8 mouse cellular contexts compared by ENCODE assay signal in genomic region chr13:3670039-3670438, GRCm38 (mm10). TPM values are rescaled to one million over a fixed set of nuclear protein-coding genes. Genes with fewer than 3 reads are reported as not detected.
DNase-seq lines count a peak whose midpoint lies in the region; ATAC-seq lines count a peak whose summit lies in the region.
"Had no signal": no experiment of that assay in that cellular context is flagged by ENCODE, and none has a peak within 500 bp of the region (broad histone marks: within the 10 kb centered on the region; RNA-seq: fewer than 3 reads in every experiment).

No protein-coding gene starts in this region.

- no peaks in the 10 kb centered on the region for H3K27me3 ChIP-seq in liver, embryonic 11.5 days (replicated peaks; ENCODE audit: control insufficient read depth, insufficient read depth, low read length)

- ATAC-seq in liver, embryonic 11.5 days (replicated peaks; ENCODE audit: low FRiP score), result peak; percentile 66
- ATAC-seq: hindbrain, postnatal 0 days had no signal

- WGBS in liver, embryonic 11.5 days, result 55% methylated on average over 1 of the region's 1 CpGs

- peaks cover 5% of the 10 kb centered on the region for H3K4me1 ChIP-seq in liver, embryonic 11.5 days (replicated peaks; ENCODE audit: control insufficient read depth, insufficient read depth, low read length)

- peak; percentile 93 for DNase-seq in adipocyte (ENCODE audit: low spot score)
- DNase-seq in embryo, embryonic 10 days (ENCODE audit: low spot score), result peak; percentile 67
- peak; percentile 13 to 22 for DNase-seq in heart, postnatal 36 days
- no peak for DNase-seq in liver, embryonic 11.5 days (ENCODE audit: low spot score)
- no peak for DNase-seq in thymus, postnatal 25 days
- DNase-seq in thymus, postnatal 36 days, result no peak
- DNase-seq in left cerebral cortex, postnatal 25 days (ENCODE audit: low spot score in 2 of 2), result no peak

- intact Hi-C loops in heart, postnatal 36 days (cut with DNase I), result no loop called here
- intact Hi-C loops in left cerebral cortex, postnatal 25 days (cut with DNase I), result no loop called here

- H3K4me2 ChIP-seq in liver, embryonic 11.5 days, result no peak overlapping the region

- H3K36me3 ChIP-seq in liver, embryonic 11.5 days (ENCODE audit: control insufficient read depth, insufficient read depth, low read length), result no peaks in the 10 kb centered on the region

- H3K9ac ChIP-seq in liver, embryonic 11.5 days (ENCODE audit: low read depth, low read length), result no peak overlapping the region

- no peaks in the 10 kb centered on the region for H3K9me3 ChIP-seq in liver, embryonic 11.5 days (ENCODE audit: control insufficient read depth, low read length)

- peak overlapping the region; percentile 48 for H3K27ac ChIP-seq in liver, embryonic 11.5 days (ENCODE audit: low read depth, low read length)
- H3K27ac ChIP-seq: hindbrain, postnatal 0 days had no signal

- H3K4me3 ChIP-seq in liver, embryonic 11.5 days (ENCODE audit: low read depth, low read length), result no peak overlapping the region

RNA-seq across cellular contexts. Expression of gene Asb13, which starts 36.2 kb away (rescaled TPM):
- total RNA-seq in heart, postnatal 36 days (2021), result 1 to 10 TPM; 7.3 to 8.7 TPM
- 4.7 and 4.9 TPM in 2 replicates for polyA plus RNA-seq in liver, embryonic 11.5 days (2014; fragmentation: Nextera tagmentation; extraction: Ambion mirVana)
- total RNA-seq in left cerebral cortex, postnatal 25 days (2021), result 10 to 100 TPM; 39.3 to 40.5 TPM

RNA-seq across cellular contexts. Expression of gene Fam208b, which starts 59.1 kb away (rescaled TPM):
- total RNA-seq in heart, postnatal 36 days (2021), result 10 to 100 TPM; 10.2 to 15.2 TPM
- 10.8 and 14.5 TPM in 2 replicates for polyA plus RNA-seq in liver, embryonic 11.5 days (2014; fragmentation: Nextera tagmentation; extraction: Ambion mirVana)
- 10 to 100 TPM; 24.7 to 30.1 TPM for total RNA-seq in left cerebral cortex, postnatal 25 days (2021)

Comparison
In these comparisons a context has a peak if more than half of its experiments do, and no peak if none do; other contexts are left out.
1. DNase-seq: peak in adipocyte (single experiment), embryo, embryonic 10 days (single experiment) and heart, postnatal 36 days (2 of 2); none in liver, embryonic 11.5 days (single experiment), thymus, postnatal 25 days (single experiment), thymus, postnatal 36 days (0 of 2) and left cerebral cortex, postnatal 25 days (0 of 2).
2. RNA of gene Asb13, which starts 36.2 kb away (total RNA-seq): 39.3 to 40.5 TPM in left cerebral cortex, postnatal 25 days; 7.3 to 8.7 TPM in heart, postnatal 36 days; every median in the first group is over 4 times any median in the second.